Mouse (Mus musculus) T-cell, adult 66 days (primary cell): ENCODE measurements around the gene H2afb3. TPM values are rescaled to one million over a fixed set of nuclear protein-coding genes. Genes with fewer than 3 reads are reported as not detected.

Source experiments
- total RNA-seq, 2 experiments: library from RNA; stranded (reverse); gene quantifications; 3 replicates in 1 of 2; 4 replicates in 1 of 2; pipeline ENCODE4 v1.2.4; 2023

Gene H2afb3
- not detected for total RNA-seq

DNA sequence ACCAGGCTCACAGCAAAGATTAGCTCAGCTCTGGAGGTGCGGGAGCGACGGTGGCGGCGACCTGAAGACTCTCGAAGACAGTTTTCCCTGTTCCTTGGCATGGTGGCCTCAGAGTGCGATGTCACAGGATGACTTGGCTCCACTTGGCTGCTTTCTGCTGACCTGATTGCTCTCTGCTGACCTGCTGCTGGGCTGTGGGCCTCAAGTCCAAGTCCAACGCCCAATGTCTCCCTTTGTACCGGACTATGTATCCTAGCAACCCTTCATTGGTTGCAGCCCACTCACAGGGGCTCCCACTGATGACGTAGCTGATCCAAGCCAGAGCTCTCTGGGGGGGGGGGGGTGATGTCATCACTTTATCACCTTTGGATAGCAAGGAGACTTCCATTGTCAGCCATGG, at the start of gene H2afb3:
H2afb3 (minus strand) TSS at position 101 of the 400 bp plus-strand sequence.

DNA sequence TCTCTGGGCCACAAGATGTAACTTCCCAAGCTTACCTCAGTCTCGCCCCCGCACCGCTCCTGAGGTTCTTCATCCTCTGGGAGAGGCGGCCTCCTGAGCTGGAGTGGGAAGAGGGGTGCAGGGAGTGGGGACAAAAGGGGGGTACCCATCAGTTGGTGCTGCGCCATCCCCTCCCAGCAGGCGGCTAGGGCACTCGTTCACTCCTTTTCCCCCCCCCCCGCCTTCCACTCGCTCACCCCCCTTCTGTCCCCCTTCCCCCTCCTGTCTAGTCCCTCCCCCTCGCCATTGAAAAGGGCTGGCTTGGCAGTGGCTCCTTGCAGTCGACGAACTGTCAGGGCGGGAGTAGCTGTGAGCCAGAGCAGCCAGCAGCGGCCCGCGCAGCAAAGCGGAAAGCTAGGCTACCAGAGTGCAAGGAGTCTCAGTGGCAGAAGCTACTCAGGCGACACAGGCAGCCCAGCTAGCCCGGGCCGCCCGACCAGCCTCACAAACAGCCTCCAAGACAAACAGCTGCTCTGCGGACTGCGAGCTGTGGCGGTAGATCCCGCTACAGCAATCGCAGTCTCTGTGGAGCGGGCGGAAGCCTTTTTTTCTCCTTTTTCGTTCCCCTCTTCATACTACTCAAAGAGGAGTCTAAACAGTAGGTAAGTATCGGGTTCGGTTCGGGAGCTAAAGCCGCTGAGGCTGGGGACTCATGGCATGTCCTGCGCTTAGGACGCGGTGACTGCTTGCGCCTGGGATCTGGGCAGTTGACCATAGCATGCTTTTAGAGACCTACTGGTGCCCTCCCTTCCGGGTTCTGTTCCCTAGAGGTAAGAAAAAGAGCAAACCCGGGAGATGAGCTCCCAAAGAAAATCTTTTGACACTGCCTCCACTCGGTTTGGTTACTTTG, 22.6 kb downstream of the H2afb3 start, which contains the start of gene Pcdh11x:
Pcdh11x (plus strand) TSS at position 249 of the 889 bp plus-strand sequence.

Other genes starting within 250 kb of the H2afb3 start
- gene Pcdh11x, start 22.8 kb downstream of the H2afb3 start, total RNA-seq, result not detected